22 mouse cellular contexts compared by ENCODE assay signal in genomic region chr17:13742334-13742733, GRCm38 (mm10). TPM values are rescaled to one million over a fixed set of nuclear protein-coding genes. Genes with fewer than 3 reads are reported as not detected.
DNase-seq lines count a peak whose midpoint lies in the region; ATAC-seq lines count a peak whose summit lies in the region.
"Had no signal": no experiment of that assay in that cellular context is flagged by ENCODE, and none has a peak within 500 bp of the region (broad histone marks: within the 10 kb centered on the region; RNA-seq: fewer than 3 reads in every experiment).

No protein-coding gene starts in this region.

- WGBS in intestine, embryonic 16.5 days: 37% methylated on average over 2 of the region's 2 CpGs
- 23% methylated on average over 2 of the region's 2 CpGs for WGBS in intestine, embryonic 15.5 days
- WGBS in lung, embryonic 15.5 days: 23% methylated on average over 2 of the region's 2 CpGs
- WGBS in stomach, embryonic 15.5 days: 22% methylated on average over 2 of the region's 2 CpGs

- no peaks in the 10 kb centered on the region for H3K27me3 ChIP-seq in intestine, embryonic 16.5 days (replicated peaks; ENCODE audit: control insufficient read depth, insufficient read depth, low read length)
- H3K27me3 ChIP-seq in intestine, embryonic 15.5 days (replicated peaks): no peaks in the 10 kb centered on the region
- H3K27me3 ChIP-seq in lung, embryonic 15.5 days: no peaks in the 10 kb centered on the region
- H3K27me3 ChIP-seq in stomach, embryonic 15.5 days (replicated peaks): no peaks in the 10 kb centered on the region
- H3K27me3 ChIP-seq: embryonic facial prominence, embryonic 15.5 days; heart, embryonic 12.5 days; hindbrain, embryonic 15.5 days had no signal

- no peaks in the 10 kb centered on the region for H3K9me3 ChIP-seq in intestine, embryonic 16.5 days (ENCODE audit: control insufficient read depth, low read length)
- H3K9me3 ChIP-seq in intestine, embryonic 15.5 days: no peaks in the 10 kb centered on the region
- H3K9me3 ChIP-seq in lung, embryonic 15.5 days: no peaks in the 10 kb centered on the region
- H3K9me3 ChIP-seq in stomach, embryonic 15.5 days: no peaks in the 10 kb centered on the region
- H3K9me3 ChIP-seq: embryonic facial prominence, embryonic 15.5 days; heart, embryonic 12.5 days; hindbrain, embryonic 15.5 days had no signal

- DNase-seq in embryo, embryonic 10 days (ENCODE audit: low spot score): peak; percentile 58
- DNase-seq in embryo, embryonic 11 days: no peak
- no peak for DNase-seq in lung, postnatal 36 days
- no peak for DNase-seq in spleen, postnatal 36 days (ENCODE audit: low spot score in 2 of 2)
- DNase-seq: adrenal gland, postnatal 10 days; B cell, adult 2 months; cerebellum, adult 11 months; cerebellum, adult 8-10 months; cerebellum, postnatal 14 days; gastrocnemius, postnatal 14 days; heart, adult 2 months had no signal

- no peak overlapping the region for H3K9ac ChIP-seq in intestine, embryonic 16.5 days (ENCODE audit: low read depth, low read length)
- no peak overlapping the region for H3K9ac ChIP-seq in intestine, embryonic 15.5 days
- H3K9ac ChIP-seq in lung, embryonic 15.5 days: no peak overlapping the region
- H3K9ac ChIP-seq in stomach, embryonic 15.5 days: no peak overlapping the region
- H3K9ac ChIP-seq: embryonic facial prominence, embryonic 15.5 days; hindbrain, embryonic 15.5 days had no signal

- no peak overlapping the region for H3K4me3 ChIP-seq in intestine, embryonic 16.5 days (ENCODE audit: low read length)
- no peak overlapping the region for H3K4me3 ChIP-seq in intestine, embryonic 15.5 days (replicated peaks)
- no peak overlapping the region for H3K4me3 ChIP-seq in lung, embryonic 15.5 days
- H3K4me3 ChIP-seq in stomach, embryonic 15.5 days (replicated peaks): no peak overlapping the region
- H3K4me3 ChIP-seq: embryonic facial prominence, embryonic 15.5 days; erythroblast, embryonic 14.5 days; heart, adult 2 months; heart, embryonic 12.5 days; hindbrain, embryonic 15.5 days had no signal

- H3K4me1 ChIP-seq in intestine, embryonic 16.5 days (ENCODE audit: control insufficient read depth, insufficient read depth, low read length): peaks cover 23% of the 10 kb centered on the region
- H3K4me1 ChIP-seq in intestine, embryonic 15.5 days (replicated peaks): peaks cover 25% of the 10 kb centered on the region
- peaks cover 71% of the 10 kb centered on the region for H3K4me1 ChIP-seq in lung, embryonic 15.5 days
- H3K4me1 ChIP-seq in stomach, embryonic 15.5 days: peaks cover 23% of the 10 kb centered on the region

- H3K4me2 ChIP-seq in intestine, embryonic 16.5 days (ENCODE audit: low read depth, low read length): no peak overlapping the region
- no peak overlapping the region for H3K4me2 ChIP-seq in intestine, embryonic 15.5 days (replicated peaks)
- H3K4me2 ChIP-seq in lung, embryonic 15.5 days: no peak overlapping the region
- peak overlapping the region; percentile 19; the same call in 1 of the 2 replicates for H3K4me2 ChIP-seq in stomach, embryonic 15.5 days
- H3K4me2 ChIP-seq: embryonic facial prominence, embryonic 15.5 days; hindbrain, embryonic 15.5 days had no signal

- no peak for ATAC-seq in intestine, embryonic 16.5 days
- ATAC-seq in intestine, embryonic 15.5 days: no peak; the same call in 1 of the 2 replicates
- no peak for ATAC-seq in lung, embryonic 15.5 days (ENCODE audit: borderline replicate concordance, extremely low read depth, low FRiP score, low TSS enrichment)
- peak; percentile 19; the same call in 1 of the 2 replicates for ATAC-seq in stomach, embryonic 15.5 days (ENCODE audit: insufficient read depth, low FRiP score, low read depth)
- ATAC-seq: CD4-positive, CD25-positive, alpha-beta regulatory T cell, adult 4 months; forebrain, embryonic 16.5 days had no signal

- H3K27ac ChIP-seq in intestine, embryonic 16.5 days (ENCODE audit: low read length): 0 out of 2 replicates have a peak overlapping the region, but pooled peaks have one; percentile 15
- H3K27ac ChIP-seq in intestine, embryonic 15.5 days: no peak overlapping the region
- peak overlapping the region; percentile 0; the same call in 1 of the 2 replicates for H3K27ac ChIP-seq in lung, embryonic 15.5 days
- H3K27ac ChIP-seq in stomach, embryonic 15.5 days: peak overlapping the region; percentile 92
- H3K27ac ChIP-seq: heart, adult 2 months; hindbrain, embryonic 15.5 days had no signal

- H3K36me3 ChIP-seq in intestine, embryonic 16.5 days (ENCODE audit: control insufficient read depth, insufficient read depth, low read length): no peaks in the 10 kb centered on the region
- H3K36me3 ChIP-seq in intestine, embryonic 15.5 days: no peaks in the 10 kb centered on the region
- no peaks in the 10 kb centered on the region for H3K36me3 ChIP-seq in lung, embryonic 15.5 days
- no peaks in the 10 kb centered on the region for H3K36me3 ChIP-seq in stomach, embryonic 15.5 days
- H3K36me3 ChIP-seq: embryonic facial prominence, embryonic 15.5 days; G1E; heart, embryonic 12.5 days; hindbrain, embryonic 15.5 days had no signal

RNA-seq across cellular contexts. Expression of gene Afdn, which starts 18.0 kb away (rescaled TPM):
- 29.3 and 39.5 TPM in 2 replicates for polyA plus RNA-seq in intestine, embryonic 16.5 days (2015; fragmentation: Nextera tagmentation; extraction: Ambion mirVana)
- 76.6 and 84.9 TPM in 2 replicates for polyA plus RNA-seq in intestine, embryonic 15.5 days (2015; fragmentation: Nextera tagmentation; extraction: Ambion mirVana)
- 111 and 114 TPM in 2 replicates for polyA plus RNA-seq in lung, embryonic 15.5 days (2015; fragmentation: Nextera tagmentation; extraction: Ambion mirVana)
- polyA plus RNA-seq in stomach, embryonic 15.5 days (2015; fragmentation: Nextera tagmentation; extraction: Ambion mirVana): 95.9 and 107 TPM in 2 replicates
- polyA plus RNA-seq: erythroblast, embryonic 14.5 days had no signal

RNA-seq across cellular contexts. Expression of gene Tcte2, which starts 19.3 kb away (rescaled TPM):
- polyA plus RNA-seq in intestine, embryonic 16.5 days (2015; fragmentation: Nextera tagmentation; extraction: Ambion mirVana): 4.0 and 4.1 TPM in 2 replicates
- 3.9 and 6.0 TPM in 2 replicates for polyA plus RNA-seq in intestine, embryonic 15.5 days (2015; fragmentation: Nextera tagmentation; extraction: Ambion mirVana)
- polyA plus RNA-seq in lung, embryonic 15.5 days (2015; fragmentation: Nextera tagmentation; extraction: Ambion mirVana): 3.1 and 5.1 TPM in 2 replicates
- polyA plus RNA-seq in stomach, embryonic 15.5 days (2015; fragmentation: Nextera tagmentation; extraction: Ambion mirVana): 7.0 and 7.4 TPM in 2 replicates
- polyA plus RNA-seq: CD4-positive, CD25-positive, alpha-beta regulatory T cell, adult 4 months; erythroblast, embryonic 14.5 days; G1E had no signal
